Mouse (Mus musculus): Measurements from ENCODE around the gene Kif1bp.

GRCm38 (mm10) chr10:62503836-62504628 lies 74.2 kb downstream of the Kif1bp start:
- no peak for TF ChIP-seq CTCF (IDR thresholded peaks at IDR 0.05; ENCODE audit: low read depth, low read length)
- no peak for TF ChIP-seq POLR2A (IDR thresholded peaks at IDR 0.05; ENCODE audit: insufficient read depth, low read length)
- no peak for TF ChIP-seq EP300 (IDR thresholded peaks at IDR 0.05; ENCODE audit: insufficient read depth, low read depth, low read length)
